1 mouse cellular context compared by ENCODE assay signal in genomic region chr4:125985703-125986102, GRCm38 (mm10). TPM values are rescaled to one million over a fixed set of nuclear protein-coding genes. Genes with fewer than 3 reads are reported as not detected.
"Had no signal": no experiment of that assay in that cellular context is flagged by ENCODE, and none has a peak within 500 bp of the region (broad histone marks: within the 10 kb centered on the region; RNA-seq: fewer than 3 reads in every experiment).

No protein-coding gene starts in this region.

RNA-seq across cellular contexts. Expression of gene Csf3r, which starts 38.6 kb away (rescaled TPM):
- polyA plus RNA-seq: myocyte had no signal
